Mouse (Mus musculus) C3H10T1/2 (cell line): Measurements from ENCODE around the gene Scgb1c1. TPM values are rescaled to one million over a fixed set of nuclear protein-coding genes. Genes with fewer than 3 reads are reported as not detected.

Experiments
- polyA plus RNA-seq, 2 experiments: library from polyadenylated mRNA; unstranded; fragments of >200 nt; fragmentation: generic; extraction: Trizol; gene quantifications; one replicate each; pipeline ENCODE4 v1.2.1; 2012; ENCODE audit warnings: missing spikeins in 2 of 2

Scgb1c1 gene
- polyA plus RNA-seq, result not detected

DNA sequence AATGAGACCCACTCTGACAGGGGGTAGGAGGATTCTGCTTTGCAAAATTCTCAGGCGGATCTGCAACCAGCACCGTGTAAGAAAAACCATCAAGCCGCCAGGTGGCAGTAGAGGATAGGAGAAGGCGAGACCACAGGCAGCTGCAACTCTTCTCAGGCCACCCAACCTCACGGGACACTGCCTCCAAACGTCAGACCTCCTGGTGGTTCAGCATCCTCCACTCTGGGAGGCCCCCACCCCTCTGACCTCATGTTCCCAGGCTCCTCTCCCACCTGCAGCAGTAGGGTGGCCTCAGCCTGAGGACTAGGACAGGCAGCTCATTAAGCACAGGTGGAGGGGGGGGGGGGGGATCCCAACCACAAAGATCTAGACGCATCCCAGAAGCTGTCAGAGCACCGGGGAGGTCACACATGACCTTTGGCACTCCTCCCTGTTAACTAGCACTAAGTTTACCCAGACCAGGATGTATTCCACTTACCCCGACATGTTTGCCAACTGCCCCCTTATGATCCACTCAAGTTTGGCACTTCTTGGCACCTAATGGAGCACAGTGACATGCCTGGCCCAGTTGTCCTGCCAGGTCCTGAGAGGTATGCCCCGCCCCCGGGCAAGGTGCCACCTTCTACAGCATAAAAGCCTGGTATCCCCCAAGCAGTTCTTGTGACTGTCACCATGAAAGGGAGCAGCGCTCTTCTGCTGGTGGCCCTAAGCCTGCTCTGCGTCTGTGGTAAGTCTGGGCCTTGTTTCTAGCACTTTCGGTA, at the start of gene Scgb1c1:
TSS of gene Scgb1c1 (plus strand) at position 643 of the 761 bp plus-strand sequence.

GRCm38 (mm10) chr7:140821653-140822329, 23.6 kb upstream of the Scgb1c1 start, which contains the start of gene Zfp941:
Zfp941 (minus strand) TSS chr7:140822178.

DNA sequence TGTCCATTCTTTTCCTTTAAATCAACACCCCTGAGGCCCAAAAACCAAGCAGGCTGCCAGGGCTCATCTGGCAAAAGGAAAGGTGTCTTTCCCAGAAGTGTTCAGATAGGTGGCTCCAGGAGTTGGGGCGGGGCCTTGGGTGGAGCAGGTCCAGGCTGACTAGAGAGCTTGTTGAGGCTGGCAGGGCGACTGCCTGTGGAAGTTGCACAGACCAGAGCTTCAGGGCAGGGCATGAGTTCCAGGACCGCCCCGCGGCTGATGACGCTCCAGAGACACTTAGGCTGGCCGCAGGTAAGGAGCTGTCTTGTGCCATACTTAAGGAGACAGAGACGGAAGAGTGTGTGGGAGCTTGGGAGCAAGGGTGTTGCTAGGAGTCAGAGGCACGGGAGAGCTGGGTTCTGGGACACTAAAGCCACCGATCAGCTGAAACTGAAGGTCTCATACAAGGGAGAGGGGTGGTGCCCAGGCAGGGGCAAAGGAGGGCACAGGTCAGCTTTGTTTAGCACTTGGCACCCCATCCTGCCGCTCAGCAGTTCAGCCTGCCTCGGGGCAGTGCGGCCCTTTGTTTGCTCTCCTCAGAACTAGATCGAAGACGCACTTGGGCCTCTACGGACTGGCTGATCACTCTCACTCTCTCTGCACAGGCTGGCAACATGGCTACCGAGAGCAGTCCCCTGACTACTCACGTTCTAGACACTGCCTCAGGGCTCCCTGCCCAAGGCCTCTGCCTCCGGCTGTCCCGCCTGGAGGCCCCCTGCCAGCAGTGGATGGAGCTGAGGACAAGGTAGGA, 10.2 kb upstream of the Scgb1c1 start, which contains the start of gene Urah:
TSS of gene Urah (plus strand) at position 51 of the 790 bp plus-strand sequence.

GRCm38 (mm10) chr7:140847755-140848580, 2.6 kb downstream of the Scgb1c1 start, which contains the start of gene Odf3:
Odf3 (plus strand) TSS chr7:140847805.

GRCm38 (mm10) chr7:140855860-140856784, 10.8 kb downstream of the Scgb1c1 start, which contains the start of gene Gm45785:
Gm45785 (minus strand) TSS chr7:140856331.

DNA sequence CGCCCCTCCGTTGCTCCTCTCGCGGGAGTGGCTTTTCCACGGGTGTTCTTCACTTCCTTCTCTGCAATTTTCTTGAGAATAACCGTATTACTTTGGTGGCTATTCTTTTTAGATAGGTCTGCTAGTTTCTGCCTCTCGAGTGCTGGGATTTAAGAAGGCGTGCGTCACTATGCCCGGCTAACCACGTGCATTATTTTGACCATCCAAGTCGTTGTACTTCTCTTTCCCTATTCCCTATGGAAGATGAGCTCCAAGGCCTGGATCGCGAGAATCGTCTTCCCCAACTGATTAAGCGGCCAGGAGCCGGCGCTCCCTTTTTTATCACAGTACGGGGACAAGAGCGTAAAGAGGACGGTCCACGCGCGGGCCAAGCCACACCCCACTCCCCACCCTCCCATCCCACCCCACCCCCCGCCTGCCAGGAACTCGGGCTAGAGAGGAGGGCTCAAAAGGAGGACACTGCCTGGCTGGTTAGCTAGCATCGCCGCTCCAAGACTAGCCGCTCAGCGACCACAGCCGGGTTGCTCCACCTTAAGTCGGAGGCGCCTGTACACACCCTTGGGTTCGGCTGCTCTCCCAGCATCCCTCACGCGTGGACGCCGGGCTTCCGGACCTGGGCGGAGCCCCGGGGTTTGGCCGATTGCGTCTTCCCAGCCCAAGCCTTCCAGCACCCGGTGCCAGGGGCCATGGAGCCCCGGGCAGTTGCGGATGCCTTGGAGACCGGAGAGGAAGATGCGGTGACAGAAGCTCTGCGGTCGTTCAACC, 11.6 kb downstream of the Scgb1c1 start, which contains the start of gene Ric8a:
TSS of gene Ric8a (plus strand) at position 173 of the 765 bp plus-strand sequence.

GRCm38 (mm10) chr7:140857550-140858505, 12.5 kb downstream of the Scgb1c1 start, which contains the start of gene Bet1l:
Bet1l (minus strand) TSS chr7:140857577.

GRCm38 (mm10) chr7:140881696-140882468, 36.5 kb downstream of the Scgb1c1 start, which contains the start of the genes Psmd13 and Sirt3:
Psmd13 (plus strand) TSS chr7:140881968.
Sirt3 (minus strand) TSS chr7:140882309.

Other genes starting within 250 kb of the Scgb1c1 start
- under 1 TPM in 1 of 2 experiments, not detected in 1; under 0.01 TPM for gene Olfr46, start 244.3 kb upstream of the Scgb1c1 start, polyA plus RNA-seq
- not detected for gene Olfr61, start 216.6 kb upstream of the Scgb1c1 start, polyA plus RNA-seq
- gene Olfr53, start 199.1 kb upstream of the Scgb1c1 start, polyA plus RNA-seq, result not detected
- gene Olfr539, start 185.6 kb upstream of the Scgb1c1 start, polyA plus RNA-seq, result under 1 TPM in 1 of 2 experiments, not detected in 1; under 0.01 TPM
- not detected for gene Olfr45, start 163.6 kb upstream of the Scgb1c1 start, polyA plus RNA-seq
- gene Olfr541, start 148.3 kb upstream of the Scgb1c1 start, polyA plus RNA-seq, result not detected
- under 1 TPM in 1 of 2 experiments, not detected in 1; 0.01 TPM for gene Cyp2e1, start 81.8 kb upstream of the Scgb1c1 start, polyA plus RNA-seq
- not detected for gene Syce1, start 57.7 kb upstream of the Scgb1c1 start, polyA plus RNA-seq
- under 1 TPM in 1 of 2 experiments, not detected in 1; 0.02 TPM for gene Zfp941, start 23.4 kb upstream of the Scgb1c1 start, polyA plus RNA-seq
- under 1 TPM; 0.09 TPM for gene Urah, start 10.5 kb upstream of the Scgb1c1 start, polyA plus RNA-seq
- gene Odf3, start 2.3 kb downstream of the Scgb1c1 start, polyA plus RNA-seq, result under 1 TPM in 1 of 2 experiments, not detected in 1; 0.05 TPM
- gene Gm45785, start 10.8 kb downstream of the Scgb1c1 start, polyA plus RNA-seq, result not detected
- 10 to 100 TPM; 19.4 to 29.0 TPM for gene Ric8a, start 11.4 kb downstream of the Scgb1c1 start, polyA plus RNA-seq
- 10 to 100 TPM; 11.9 to 31.0 TPM for gene Bet1l, start 12.0 kb downstream of the Scgb1c1 start, polyA plus RNA-seq
- gene Psmd13, start 36.4 kb downstream of the Scgb1c1 start, polyA plus RNA-seq, result 100 to 1,000 TPM in 1 of 2 experiments, 10 to 100 TPM in 1; 91.3 to 207 TPM
- gene Sirt3, start 36.8 kb downstream of the Scgb1c1 start, polyA plus RNA-seq, result 10 to 100 TPM in 1 of 2 experiments, 1 to 10 TPM in 1; 7.5 to 19.5 TPM
- gene Cox8b, start 54.9 kb downstream of the Scgb1c1 start, polyA plus RNA-seq, result not detected
- gene Nlrp6, start 75.4 kb downstream of the Scgb1c1 start, polyA plus RNA-seq, result under 1 TPM in 1 of 2 experiments, not detected in 1; 0.02 TPM
- 10 to 100 TPM; 13.7 to 29.8 TPM for gene Pgghg, start 95.8 kb downstream of the Scgb1c1 start, polyA plus RNA-seq
- gene Ifitm5, start 104.7 kb downstream of the Scgb1c1 start, polyA plus RNA-seq, result 1 to 10 TPM in 1 of 2 experiments, under 1 TPM in 1; 0.25 to 2.7 TPM
- gene Gm45717, start 110.4 kb downstream of the Scgb1c1 start, polyA plus RNA-seq, result under 1 TPM; 0.14 to 0.58 TPM
- gene Ifitm2, start 110.4 kb downstream of the Scgb1c1 start, polyA plus RNA-seq, result 1,000 to 10,000 TPM; 1,155 to 1,564 TPM
- gene Ifitm1, start 121.7 kb downstream of the Scgb1c1 start, polyA plus RNA-seq, result 10 to 100 TPM; 12.2 to 27.4 TPM
- 1,000 to 10,000 TPM; 1,553 to 1,705 TPM for gene Ifitm3, start 165.2 kb downstream of the Scgb1c1 start, polyA plus RNA-seq
- gene Ifitm6, start 172.4 kb downstream of the Scgb1c1 start, polyA plus RNA-seq, result 1 to 10 TPM; 2.5 to 4.3 TPM
- not detected for gene Gm17387, start 183.6 kb downstream of the Scgb1c1 start, polyA plus RNA-seq
- 1 to 10 TPM; 3.9 to 4.3 TPM for gene B4galnt4, start 215.6 kb downstream of the Scgb1c1 start, polyA plus RNA-seq
- gene Pkp3, start 232.7 kb downstream of the Scgb1c1 start, polyA plus RNA-seq, result 1 to 10 TPM; 1.8 to 6.9 TPM